Mouse (Mus musculus) thymus, adult 18-20 months (tissue): ENCODE data around the gene Creb3l1.

ENCODE experiments used
- DNase-seq, 2 experiments: peaks; one replicate each; pipeline ENCODE4 v3.0.0; 2022; ENCODE audit warnings: mixed read lengths in 2 of 2

Creb3l1 gene

GRCm38 (mm10) chr2:91939303-91939935 is 84.9 kb downstream of the Creb3l1 start:
- DNase-seq, result no peak

GRCm38 (mm10) chr2:91936154-91936553 is 88.1 kb downstream of the Creb3l1 start:
- DNase-seq, result no peak

- DNase-seq, result no peak
Observed at GRCm38 (mm10) chr2:91934826-91935525, 89.3 kb downstream of the Creb3l1 start.

GRCm38 (mm10) chr2:91934016-91934415 is 90.3 kb downstream of the Creb3l1 start:
- no peak for DNase-seq

GRCm38 (mm10) chr2:91933471-91933870 is 90.8 kb downstream of the Creb3l1 start:
- DNase-seq, result no peak

- no peak for DNase-seq
Observed at GRCm38 (mm10) chr2:91932737-91933350, 91.5 kb downstream of the Creb3l1 start.
